Mouse (Mus musculus): ENCODE measurements at regions not wholly inside any gene's neighbourhood (a gene's known extent, or its start where the extent isn't known, plus 50 kb on each side); places are given as distances from the start of the nearest gene placed in this dataset.

GRCm38 (mm10) chr2:148180245-148180644 is 133.5 kb upstream of the Foxa2 start:
- DNase-seq (ENCODE audit: low read depth, low spot score) = no peak
- H3K9me3 ChIP-seq (replicated peaks; ENCODE audit: insufficient read depth, low read length) = no peaks in the 10 kb centered on the region
- H3K4me3 ChIP-seq (ENCODE audit: control insufficient read depth in 1 of 2, insufficient read depth in 1 of 2, low read depth in 2 of 2, low read length in 2 of 2) = no peak overlapping the region
- no peaks in the 10 kb centered on the region for H3K79me2 ChIP-seq (ENCODE audit: control insufficient read depth, insufficient read depth, low read length, poor library complexity)
- no peak overlapping the region for H3K27ac ChIP-seq (ENCODE audit: control insufficient read depth, low read depth, low read length)
- no peaks in the 10 kb centered on the region for H3K4me1 ChIP-seq (ENCODE audit: control insufficient read depth in 1 of 2, insufficient read depth in 2 of 2, low read length in 2 of 2)
- no peaks in the 10 kb centered on the region for H3K27me3 ChIP-seq (ENCODE audit: control insufficient read depth in 1 of 2, insufficient read depth in 2 of 2, low read length in 2 of 2)
- H3K36me3 ChIP-seq (ENCODE audit: control insufficient read depth in 1 of 2, insufficient read depth in 2 of 2, low read length in 2 of 2) = no peaks in the 10 kb centered on the region
- no peak overlapping the region for H3K9ac ChIP-seq (ENCODE audit: control insufficient read depth, low read depth, low read length, poor library complexity, severe bottlenecking)
- TF ChIP-seq POLR2AphosphoS5 (IDR thresholded peaks at IDR 0.05; ENCODE audit: borderline replicate concordance, low read depth, low read length) = no peak
- no peak for TF ChIP-seq MYC (IDR thresholded peaks at IDR 0.05; ENCODE audit: low read depth, low read length)
- TF ChIP-seq ETS1 (IDR thresholded peaks at IDR 0.05; ENCODE audit: low read depth, low read length) = no peak
- no peak for TF ChIP-seq MAX (IDR thresholded peaks at IDR 0.05; ENCODE audit: low read length)
- TF ChIP-seq ZC3H11A (IDR thresholded peaks at IDR 0.05; ENCODE audit: low read depth, low read length) = no peak
- TF ChIP-seq CHD2 (IDR thresholded peaks at IDR 0.05; ENCODE audit: low read length) = no peak
- TF ChIP-seq USF2 (IDR thresholded peaks at IDR 0.05; ENCODE audit: borderline replicate concordance in 1 of 2, insufficient read depth in 1 of 2, low read depth in 1 of 2, low read length in 2 of 2) = no peak
- no peak for TF ChIP-seq TCF12 (IDR thresholded peaks at IDR 0.05; ENCODE audit: low read depth, low read length)
- TF ChIP-seq GATA1 (IDR thresholded peaks at IDR 0.05; ENCODE audit: low read depth, low read length) = no peak
- no peak for TF ChIP-seq HCFC1 (IDR thresholded peaks at IDR 0.05; ENCODE audit: low read depth, low read length)

GRCm38 (mm10) chr2:148181518-148181917 is 134.7 kb upstream of the Foxa2 start:
- DNase-seq (ENCODE audit: low read depth, low spot score) = no peak
- Histone ChIP-seq H3K79me2 (ENCODE audit: control insufficient read depth, insufficient read depth, low read length, poor library complexity) (no peaks in the 10 kb centered on the region), H3K4me3 (ENCODE audit: control insufficient read depth in 1 of 2, insufficient read depth in 1 of 2, low read depth in 2 of 2, low read length in 2 of 2) (no peak overlapping the region), H3K4me1 (ENCODE audit: control insufficient read depth in 1 of 2, insufficient read depth in 2 of 2, low read length in 2 of 2) (no peaks in the 10 kb centered on the region), H3K27ac (ENCODE audit: control insufficient read depth, low read depth, low read length) (no peak overlapping the region), H3K36me3 (ENCODE audit: control insufficient read depth in 1 of 2, insufficient read depth in 2 of 2, low read length in 2 of 2) (no peaks in the 10 kb centered on the region), H3K9me3 (replicated peaks; ENCODE audit: insufficient read depth, low read length) (no peaks in the 10 kb centered on the region), H3K27me3 (ENCODE audit: control insufficient read depth in 1 of 2, insufficient read depth in 2 of 2, low read length in 2 of 2) (no peaks in the 10 kb centered on the region), H3K9ac (ENCODE audit: control insufficient read depth, low read depth, low read length, poor library complexity, severe bottlenecking) (no peak overlapping the region)
- no peak for TF ChIP-seq MAX (IDR thresholded peaks at IDR 0.05; ENCODE audit: low read length)
- no peak for TF ChIP-seq TCF12 (IDR thresholded peaks at IDR 0.05; ENCODE audit: low read depth, low read length)
- TF ChIP-seq KAT2A (conservative IDR thresholded peaks at IDR 0.05; ENCODE audit: low read depth, low read length) = no peak
- TF ChIP-seq MYB (IDR thresholded peaks at IDR 0.05; ENCODE audit: low read depth, low read length) = no peak
- no peak for TF ChIP-seq RCOR1 (IDR thresholded peaks at IDR 0.05; ENCODE audit: low read depth, low read length)
- no peak for TF ChIP-seq SMC3 (IDR thresholded peaks at IDR 0.05; ENCODE audit: low read depth, low read length)

- Histone ChIP-seq H3K27ac (ENCODE audit: control insufficient read depth, low read depth, low read length) (no peak overlapping the region), H3K79me2 (ENCODE audit: control insufficient read depth, insufficient read depth, low read length, poor library complexity) (no peaks in the 10 kb centered on the region), H3K9ac (ENCODE audit: control insufficient read depth, low read depth, low read length, poor library complexity, severe bottlenecking) (no peak overlapping the region), H3K36me3 (ENCODE audit: control insufficient read depth in 1 of 2, insufficient read depth in 2 of 2, low read length in 2 of 2) (no peaks in the 10 kb centered on the region), H3K9me3 (replicated peaks; ENCODE audit: insufficient read depth, low read length) (no peaks in the 10 kb centered on the region), H3K4me3 (ENCODE audit: control insufficient read depth in 1 of 2, insufficient read depth in 1 of 2, low read depth in 2 of 2, low read length in 2 of 2) (no peak overlapping the region), H3K4me1 (ENCODE audit: control insufficient read depth in 1 of 2, insufficient read depth in 2 of 2, low read length in 2 of 2) (no peaks in the 10 kb centered on the region), H3K27me3 (ENCODE audit: control insufficient read depth in 1 of 2, insufficient read depth in 2 of 2, low read length in 2 of 2) (no peaks in the 10 kb centered on the region)
- no peak for DNase-seq (ENCODE audit: low read depth, low spot score)
- TF ChIP-seq NRF1 (IDR thresholded peaks at IDR 0.05; ENCODE audit: insufficient read depth, low read depth, low read length, poor library complexity, severe bottlenecking) (no peak), MYB (IDR thresholded peaks at IDR 0.05; ENCODE audit: low read depth, low read length) (no peak), ZKSCAN1 (IDR thresholded peaks at IDR 0.05; ENCODE audit: low read depth, low read length) (no peak), JUND (IDR thresholded peaks at IDR 0.05; ENCODE audit: low read depth, low read length) (no peak), MAX (IDR thresholded peaks at IDR 0.05; ENCODE audit: low read length) (no peak), ZC3H11A (IDR thresholded peaks at IDR 0.05; ENCODE audit: low read depth, low read length) (no peak), POLR2AphosphoS5 (IDR thresholded peaks at IDR 0.05; ENCODE audit: borderline replicate concordance, low read depth, low read length) (no peak), BHLHE40 (IDR thresholded peaks at IDR 0.05; ENCODE audit: borderline replicate concordance, low read depth, low read length) (no peak)
These were observed 135.8 kb upstream of the Foxa2 start for GRCm38 (mm10) chr2:148182492-148183052.
